Mouse (Mus musculus) adrenal gland, postnatal 14 days (tissue): ENCODE measurements around the gene Cd80. TPM values are rescaled to one million over a fixed set of nuclear protein-coding genes. Genes with fewer than 3 reads are reported as not detected.

Source experiments
- DNase-seq: peaks from one replicate; pipeline ENCODE4 v3.0.0; 2021; ENCODE audit warnings: mixed read lengths
- total RNA-seq: library from RNA; stranded (reverse); gene quantifications from 2 replicates; pipeline ENCODE4 v1.2.3, GENCODE M21; 2021

The Cd80 gene
- total RNA-seq, 1 experiment from 2014 or later, result 0.56 TPM

- peak; percentile 98 for DNase-seq
These were observed 67.0 kb downstream of the Cd80 start, which contains the start of gene Timmdc1 for GRCm38 (mm10) chr16:38522129-38523084. Timmdc1 (minus strand) TSS chr16:38522663.

- no peak for DNase-seq
These were observed 70.9 kb downstream of the Cd80 start for GRCm38 (mm10) chr16:38526264-38526663.

- DNase-seq, result peak; percentile 84
These were observed 81.3 kb downstream of the Cd80 start for GRCm38 (mm10) chr16:38536544-38537146.

- DNase-seq, result no peak
These were observed 83.5 kb downstream of the Cd80 start for GRCm38 (mm10) chr16:38538716-38539380.

Other genes starting within 250 kb of the Cd80 start
- 0.79 and 5.3 TPM in 2 replicates for gene Nr1i2, start 160.7 kb upstream of the Cd80 start, total RNA-seq
- gene Maats1, start 113.4 kb upstream of the Cd80 start, total RNA-seq, result 0.48 and 0.53 TPM in 2 replicates
- gene Cox17, start 108.6 kb upstream of the Cd80 start, total RNA-seq, result 474 and 521 TPM in 2 replicates
- not detected in 2 replicates for gene Gm21987, start 108.5 kb upstream of the Cd80 start, total RNA-seq
- gene Popdc2, start 93.4 kb upstream of the Cd80 start, total RNA-seq, result 4.7 and 4.9 TPM in 2 replicates
- 21.4 and 27.2 TPM in 2 replicates for gene Pla1a, start 22.4 kb upstream of the Cd80 start, total RNA-seq
- gene Adprh, start 2.9 kb upstream of the Cd80 start, total RNA-seq, result 41.2 and 42.2 TPM in 2 replicates
- gene Timmdc1, start 67.1 kb downstream of the Cd80 start, total RNA-seq, result 46.2 and 46.5 TPM in 2 replicates
- gene Poglut1, start 94.7 kb downstream of the Cd80 start, total RNA-seq, result 22.5 and 25.4 TPM in 2 replicates
- 55.7 and 74.0 TPM in 2 replicates for gene Tmem39a, start 103.1 kb downstream of the Cd80 start, total RNA-seq